Mouse (Mus musculus) stomach, embryonic 15.5 days (tissue): ENCODE results near the gene Armh2. TPM values are rescaled to one million over a fixed set of nuclear protein-coding genes. Genes with fewer than 3 reads are reported as not detected.
"Not testable (repeated sequence)": the region's sequence is repeated elsewhere in the genome, so short reads cannot be mapped to it uniquely, and the experiment has no call there.

Source experiments
- ATAC-seq: fragments of 200-750 bp; cut with Nextera tagmentation; 2 replicates; pipeline ENCODE4 v1.8.0; 2017; ENCODE audit warnings: low read depth, moderate number of reproducible peaks, moderate TSS enrichment; ENCODE audit not compliant: insufficient read depth, low FRiP score
- H3K27ac ChIP-seq: fragments of 300-500 bp; sonication (generic); 2 replicates; pipeline ENCODE4 v1.5.1; 2015; ENCODE audit warnings: mild to moderate bottlenecking, inconsistent platforms
- H3K27me3 ChIP-seq: fragments of 300-500 bp; sonication (generic); replicated peaks from 2 replicates; pipeline ENCODE4 v1.6.1; 2015; ENCODE audit warnings: inconsistent platforms
- H3K36me3 ChIP-seq: fragments of 300-500 bp; sonication (generic); 2 replicates; pipeline ENCODE4 v1.6.1; 2015; ENCODE audit warnings: inconsistent platforms
- H3K4me1 ChIP-seq: fragments of 300-500 bp; sonication (generic); 2 replicates; pipeline ENCODE4 v1.6.1; 2015; ENCODE audit warnings: inconsistent platforms
- H3K4me2 ChIP-seq: fragments of 300-500 bp; sonication (generic); 2 replicates; pipeline ENCODE4 v1.6.1; 2015; ENCODE audit warnings: mild to moderate bottlenecking, inconsistent platforms
- H3K4me3 ChIP-seq: fragments of 300-500 bp; sonication (generic); replicated peaks from 2 replicates; pipeline ENCODE4 v1.5.1; 2015; ENCODE audit warnings: inconsistent platforms
- H3K9ac ChIP-seq: fragments of 300-500 bp; sonication (generic); 2 replicates; pipeline ENCODE4 v1.6.1; 2015; ENCODE audit warnings: inconsistent platforms
- H3K9me3 ChIP-seq: fragments of 300-500 bp; sonication (generic); 2 replicates; pipeline ENCODE4 v1.6.1; 2016; ENCODE audit warnings: inconsistent platforms
- WGBS: fragments of 180-500 bp; shearing (Covaris S2); methylation state at CpG from one replicate; pipeline ENCODE4 v1.1.7; 2015; 5-methylcytosine and 5-hydroxymethylcytosine counted together
- polyA plus RNA-seq: library from polyadenylated mRNA; unstranded; fragments of >200 nt; fragmentation: Nextera tagmentation; extraction: Ambion mirVana; gene quantifications from 2 replicates; pipeline ENCODE4 v1.2.1, GENCODE M21; 2015

Armh2 gene
- polyA plus RNA-seq, 1 experiment from 2014 or later = not detected

DNA sequence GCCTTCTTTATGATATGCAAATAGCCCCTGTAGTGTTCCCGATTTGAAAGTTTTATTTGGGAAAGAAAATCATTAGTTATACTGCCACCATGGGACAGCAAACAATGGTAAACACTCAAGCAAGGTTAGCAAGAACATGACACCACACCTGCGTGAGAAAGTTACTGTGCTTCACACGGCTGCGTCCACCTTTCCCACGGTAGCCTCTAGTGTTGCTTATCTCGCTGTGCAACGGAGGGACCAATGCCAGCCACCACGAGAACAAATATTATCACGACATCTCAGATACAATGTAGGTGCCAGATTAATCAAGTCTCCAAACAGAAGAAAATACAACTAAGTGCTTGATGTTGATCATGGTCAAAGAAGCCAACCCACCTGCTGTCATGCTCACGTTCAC is 18.4 kb downstream of the Armh2 start:
- Histone ChIP-seq H3K9me3 (no peaks in the 10 kb centered on the region), H3K4me3 (no peak overlapping the region), H3K27ac (no peak overlapping the region), H3K9ac (no peak overlapping the region), H3K27me3 (no peaks in the 10 kb centered on the region), H3K4me1 (no peaks in the 10 kb centered on the region; the same call in 1 of the 2 replicates), H3K4me2 (no peak overlapping the region; the same call in 1 of the 2 replicates), H3K36me3 (no peaks in the 10 kb centered on the region)
- WGBS = 71% methylated on average over 10 of the region's 10 CpGs
- ATAC-seq = no peak

DNA sequence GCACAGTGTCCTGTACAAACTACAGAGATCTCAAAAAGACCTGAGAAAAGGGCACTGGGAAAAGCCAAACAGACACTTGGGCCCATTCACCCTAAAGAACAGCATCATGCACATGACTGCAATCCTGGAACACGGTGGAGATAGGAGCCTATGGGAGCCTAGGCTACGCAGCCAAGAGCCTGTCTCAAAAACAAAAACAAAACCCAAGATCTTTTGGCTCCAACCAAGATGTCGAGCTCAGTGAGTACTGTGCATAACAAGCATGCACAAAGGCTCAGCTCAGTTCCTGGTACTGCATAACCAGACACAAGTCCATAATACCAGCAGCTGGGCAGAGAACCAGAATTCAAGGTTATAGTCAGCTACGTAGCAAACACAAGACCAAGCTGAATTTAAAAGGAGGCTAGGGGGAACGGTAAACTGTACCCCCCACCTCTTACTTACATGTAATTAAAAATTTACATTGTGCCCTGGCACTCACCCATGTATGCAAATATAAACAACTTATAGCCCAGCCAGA is 19.4 kb downstream of the Armh2 start:
- peak overlapping the region; percentile 80 for H3K4me2 ChIP-seq
- H3K36me3 ChIP-seq = no peaks in the 10 kb centered on the region
- H3K9me3 ChIP-seq = no peaks in the 10 kb centered on the region
- no peak overlapping the region for H3K9ac ChIP-seq
- H3K27me3 ChIP-seq = no peaks in the 10 kb centered on the region
- ATAC-seq = no peak
- no peaks in the 10 kb centered on the region; the same call in 1 of the 2 replicates for H3K4me1 ChIP-seq
- 48% methylated on average over 5 of the region's 5 CpGs for WGBS
- H3K4me3 ChIP-seq = peak overlapping the region; percentile 99
- no peak overlapping the region for H3K27ac ChIP-seq

DNA sequence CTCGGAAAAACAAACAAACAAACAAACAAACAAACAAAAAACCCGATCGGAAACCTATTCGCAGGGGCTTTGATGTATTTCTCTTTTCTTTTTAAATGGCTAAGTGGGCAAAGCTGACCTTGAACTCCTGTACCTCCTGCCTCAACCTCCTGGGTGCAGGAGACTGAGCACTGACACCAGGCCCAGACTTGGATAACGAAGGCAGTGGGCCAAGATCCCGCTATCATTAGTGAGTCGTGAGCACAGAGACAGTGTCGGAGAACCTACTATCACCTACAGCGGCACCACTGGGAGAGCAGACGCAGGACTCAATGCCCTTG is 20.0 kb downstream of the Armh2 start:
- ATAC-seq = no peak
- H3K9me3 ChIP-seq = no peaks in the 10 kb centered on the region
- 2% methylated on average over 10 of the region's 10 CpGs for WGBS
- peak overlapping the region; percentile 80 for H3K4me2 ChIP-seq
- peak overlapping the region; percentile 98 for H3K27ac ChIP-seq
- H3K36me3 ChIP-seq = no peaks in the 10 kb centered on the region
- H3K9ac ChIP-seq = peak overlapping the region; percentile 54; the same call in 1 of the 2 replicates
- no peaks in the 10 kb centered on the region; the same call in 1 of the 2 replicates for H3K4me1 ChIP-seq
- no peaks in the 10 kb centered on the region for H3K27me3 ChIP-seq
- peak overlapping the region; percentile 99 for H3K4me3 ChIP-seq

DNA sequence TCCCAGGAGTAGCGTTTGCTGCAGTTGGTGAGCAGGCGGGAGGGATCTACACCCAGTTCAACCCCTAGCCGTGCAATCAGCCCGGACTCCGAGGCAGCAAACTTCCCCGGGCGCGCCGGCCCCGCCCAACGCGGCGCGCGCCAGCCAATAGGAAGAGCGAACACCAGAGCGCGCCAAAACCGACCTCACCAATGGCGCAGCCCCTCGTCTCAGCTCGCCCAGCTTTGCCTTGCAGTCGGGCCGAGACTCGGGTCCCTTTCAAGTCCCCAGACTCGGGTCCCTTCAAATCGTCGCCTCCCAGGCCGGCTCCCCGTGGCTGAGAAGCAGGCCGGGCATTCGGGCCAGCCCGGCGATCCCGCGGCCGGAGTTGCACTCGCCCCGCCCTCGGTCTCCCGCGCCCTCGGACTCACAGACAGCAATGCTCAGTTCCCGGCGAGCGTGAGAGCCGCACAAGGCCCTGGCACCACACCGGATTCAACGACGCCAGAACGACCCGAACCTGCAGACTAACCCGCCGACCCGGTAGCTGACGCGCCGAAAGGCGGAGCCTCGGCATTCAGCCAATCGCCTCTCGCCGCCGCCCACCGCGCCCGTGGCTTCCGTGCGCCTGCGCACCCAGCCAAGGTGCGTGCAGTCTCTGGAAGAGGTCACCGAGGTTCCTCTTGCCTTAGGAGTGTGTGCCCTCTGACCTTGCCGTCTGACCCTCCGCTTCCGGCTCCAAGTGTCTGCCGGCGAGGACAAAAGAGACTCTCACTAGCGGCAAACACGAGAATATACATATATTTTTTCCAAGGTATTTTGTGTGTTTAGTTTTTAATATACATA is 20.6 kb downstream of the Armh2 start, which contains the start of gene Gmnn:
TSS of gene Gmnn (minus strand) at position 521 of the 825 bp plus-strand sequence.
- Histone ChIP-seq H3K36me3 (no peaks in the 10 kb centered on the region), H3K4me3 (peak within 1 kb of the TSS; percentile 99), H3K9ac (peak within 1 kb of the TSS; percentile 85), H3K4me2 (peak within 1 kb of the TSS; percentile 80), H3K27me3 (no peaks in the 10 kb centered on the region), H3K27ac (peak within 1 kb of the TSS; percentile 98), H3K9me3 (no peaks in the 10 kb centered on the region), H3K4me1 (no peaks in the 10 kb centered on the region; the same call in 1 of the 2 replicates)
- WGBS = under 1% methylated on average over 78 of the region's 79 CpGs
- peak; percentile 99 for ATAC-seq

DNA sequence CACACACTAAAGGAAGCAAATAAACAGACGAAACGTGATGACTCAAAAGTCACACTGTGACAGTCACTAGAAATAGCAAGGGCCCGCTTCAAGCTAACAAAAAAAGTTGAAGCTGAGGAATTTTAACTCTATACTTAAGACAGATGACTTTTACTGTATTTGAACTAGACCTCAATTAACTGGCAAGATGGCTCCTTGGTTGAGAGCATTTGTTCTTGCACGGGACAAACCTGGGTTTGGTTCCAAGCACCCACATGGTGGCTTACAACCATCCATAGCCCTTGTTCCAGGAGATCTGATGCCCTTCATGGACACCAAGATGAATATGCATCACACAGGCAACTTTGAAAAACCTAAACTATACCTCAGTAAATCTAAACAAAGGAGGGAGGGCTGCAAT is 21.2 kb downstream of the Armh2 start:
- H3K9ac ChIP-seq = no peak overlapping the region
- no peaks in the 10 kb centered on the region for H3K36me3 ChIP-seq
- no peak for ATAC-seq
- peak overlapping the region; percentile 80 for H3K4me2 ChIP-seq
- H3K27me3 ChIP-seq = no peaks in the 10 kb centered on the region
- peak overlapping the region; percentile 18; the same call in 1 of the 2 replicates for H3K27ac ChIP-seq
- peak overlapping the region; percentile 99 for H3K4me3 ChIP-seq
- no peaks in the 10 kb centered on the region for H3K9me3 ChIP-seq
- no peaks in the 10 kb centered on the region; the same call in 1 of the 2 replicates for H3K4me1 ChIP-seq
- 29% methylated on average over 4 of the region's 4 CpGs for WGBS

DNA sequence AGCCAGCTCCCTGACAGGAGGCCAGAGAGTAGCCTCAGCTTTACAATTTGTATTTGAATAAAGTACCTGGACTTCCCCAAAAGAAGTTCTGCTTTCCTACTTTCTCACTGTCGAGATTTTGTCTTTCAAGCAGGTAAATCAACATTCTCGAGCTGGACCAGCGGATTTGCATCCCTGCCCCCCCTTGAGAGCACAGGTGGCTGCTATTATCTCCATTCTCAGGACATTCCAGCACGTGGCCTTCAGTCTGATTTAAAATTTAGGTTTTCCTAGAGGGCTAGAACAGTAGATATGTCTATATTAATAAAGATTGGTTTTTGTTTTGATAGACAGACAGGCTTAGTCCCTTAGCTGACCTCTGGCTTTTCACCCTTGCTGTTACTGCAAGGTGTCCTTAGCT is 26.8 kb downstream of the Armh2 start:
- H3K27me3 ChIP-seq, H3K4me2 ChIP-seq, H3K27ac ChIP-seq, H3K9ac ChIP-seq, H3K36me3 ChIP-seq, H3K9me3 ChIP-seq, ATAC-seq, H3K4me1 ChIP-seq, H3K4me3 ChIP-seq: not testable (repeated sequence)
- 68% methylated on average over 4 of the region's 4 CpGs for WGBS

DNA sequence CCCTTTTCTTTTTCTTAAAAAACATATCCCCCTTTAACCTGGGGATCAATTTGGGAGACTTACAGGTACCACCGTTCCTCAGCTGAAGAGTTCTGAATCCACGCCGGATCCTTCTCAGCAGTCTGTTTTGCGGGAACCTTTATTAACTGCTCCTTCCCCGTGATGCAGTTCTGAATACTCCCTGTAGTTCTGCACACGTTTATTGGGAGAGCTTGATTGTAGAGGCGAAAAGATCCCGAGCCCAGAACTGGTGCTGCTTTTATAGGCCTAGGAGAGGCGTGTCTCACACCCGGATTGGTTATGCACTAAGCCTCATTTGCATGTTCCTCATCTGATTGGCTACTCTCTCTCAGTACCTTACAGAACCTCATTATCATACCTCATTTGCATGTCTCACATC is 30.4 kb downstream of the Armh2 start:
- not testable (repeated sequence) for H3K4me1 ChIP-seq, H3K9me3 ChIP-seq, ATAC-seq, H3K27ac ChIP-seq, H3K9ac ChIP-seq, H3K4me3 ChIP-seq, H3K36me3 ChIP-seq, H3K4me2 ChIP-seq, H3K27me3 ChIP-seq
- 94% methylated on average over 10 of the region's 10 CpGs for whole genome bisulfite sequencing

DNA sequence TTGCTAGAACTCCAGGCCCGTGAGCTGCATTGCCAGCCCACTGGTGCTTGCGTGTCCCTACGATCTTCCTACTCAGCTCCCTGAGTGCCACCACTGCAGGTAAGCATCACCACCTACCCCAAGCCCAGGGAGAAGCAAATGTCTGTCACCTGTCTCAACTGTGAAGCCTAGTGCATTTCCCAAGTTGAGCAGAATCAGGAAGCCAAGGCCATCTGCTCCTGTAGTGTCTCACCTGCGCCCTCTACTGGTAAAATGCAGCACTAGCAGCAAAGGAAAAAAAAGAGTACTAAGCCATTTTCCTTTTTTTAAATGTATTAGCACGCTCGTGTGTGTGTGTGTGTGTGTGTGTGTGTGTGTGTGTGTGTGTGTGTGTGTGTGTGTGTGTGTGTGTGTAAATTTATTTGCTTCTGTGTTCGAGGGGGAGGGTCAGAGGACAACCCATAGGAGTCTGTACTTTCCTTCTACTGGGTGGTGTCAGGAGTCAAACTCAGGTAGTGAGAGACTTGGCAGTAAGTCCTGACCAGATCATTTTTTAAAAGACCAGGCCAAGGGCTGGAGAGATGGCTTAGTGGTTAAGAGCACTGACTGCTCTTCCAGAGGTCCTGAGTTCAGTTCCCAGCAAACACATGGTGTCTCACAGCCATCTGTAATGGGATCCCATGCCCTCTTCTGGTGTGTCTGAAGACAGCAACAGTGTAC is 35.3 kb downstream of the Armh2 start:
- Histone ChIP-seq H3K4me2 (no peak overlapping the region), H3K27ac (no peak overlapping the region), H3K36me3 (no peaks in the 10 kb centered on the region), H3K9me3 (no peaks in the 10 kb centered on the region), H3K27me3 (no peaks in the 10 kb centered on the region), H3K9ac (no peak overlapping the region), H3K4me1 (no peaks in the 10 kb centered on the region), H3K4me3 (no peak overlapping the region)
- 45% methylated on average over 7 of the region's 7 CpGs for whole genome bisulfite sequencing
- ATAC-seq = no peak

DNA sequence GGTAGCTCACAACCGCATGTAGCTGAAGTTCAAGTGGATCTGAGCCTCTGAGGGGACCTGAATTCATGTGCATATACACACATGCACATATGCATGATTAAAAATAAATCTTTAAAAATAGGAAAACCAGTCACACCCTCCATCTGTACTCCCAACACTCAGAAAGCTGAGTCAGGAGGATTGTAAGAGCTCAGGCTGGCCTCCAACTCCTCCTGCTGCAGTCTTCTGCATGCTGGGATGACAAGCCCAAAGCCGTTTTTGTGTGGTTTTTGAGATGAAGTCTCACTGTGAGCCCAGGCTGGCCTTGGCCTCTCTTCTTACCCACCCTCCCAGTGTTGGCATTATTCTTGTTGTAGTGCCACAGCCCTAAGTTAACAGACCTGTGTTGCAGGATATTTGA is 37.0 kb downstream of the Armh2 start:
- WGBS = 75% methylated on average over 2 of the region's 2 CpGs
- ATAC-seq = no peak
- Histone ChIP-seq H3K36me3 (no peaks in the 10 kb centered on the region), H3K4me2 (no peak overlapping the region), H3K9ac (no peak overlapping the region), H3K27me3 (no peaks in the 10 kb centered on the region), H3K9me3 (no peaks in the 10 kb centered on the region), H3K4me3 (no peak overlapping the region), H3K4me1 (no peaks in the 10 kb centered on the region), H3K27ac (no peak overlapping the region)

DNA sequence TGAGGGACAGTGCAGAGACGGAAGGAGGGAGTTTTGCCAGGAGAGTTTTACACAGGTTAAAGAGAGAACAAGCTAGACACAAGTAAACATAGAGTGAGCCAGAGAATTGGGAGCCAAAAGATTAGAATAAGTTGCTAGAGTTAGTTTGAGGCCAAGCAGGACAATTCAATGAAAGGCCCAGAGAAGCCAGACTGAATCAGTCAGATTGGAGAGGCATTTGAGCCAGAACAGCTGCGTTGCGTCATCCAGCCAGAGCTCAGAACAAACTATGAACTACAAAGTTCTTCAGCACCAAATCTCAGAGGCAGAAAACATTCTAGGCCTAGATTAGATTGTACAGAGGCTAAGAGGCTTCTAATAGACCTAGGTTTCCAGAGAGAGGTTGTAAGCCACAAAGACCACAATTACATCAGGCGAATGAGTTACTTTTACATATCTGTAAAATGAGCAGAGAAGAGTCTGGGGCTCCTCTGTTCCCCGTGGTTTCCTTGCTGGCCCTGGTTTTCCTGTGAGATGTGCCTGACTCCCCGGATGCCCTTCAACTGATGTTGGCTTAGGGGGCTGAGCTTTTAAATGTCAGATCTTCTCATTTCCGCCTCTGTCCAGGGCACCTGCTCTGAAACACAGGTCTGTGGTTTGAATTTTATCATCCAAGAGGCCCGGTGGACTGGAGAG is 37.8 kb downstream of the Armh2 start:
- H3K4me1 ChIP-seq = no peaks in the 10 kb centered on the region
- no peak for ATAC-seq
- H3K4me2 ChIP-seq = no peak overlapping the region
- 71% methylated on average over 8 of the region's 8 CpGs for WGBS
- H3K27me3 ChIP-seq = no peaks in the 10 kb centered on the region
- H3K36me3 ChIP-seq = no peaks in the 10 kb centered on the region
- H3K9ac ChIP-seq = no peak overlapping the region
- no peak overlapping the region for H3K4me3 ChIP-seq
- H3K27ac ChIP-seq = no peak overlapping the region
- no peaks in the 10 kb centered on the region for H3K9me3 ChIP-seq

DNA sequence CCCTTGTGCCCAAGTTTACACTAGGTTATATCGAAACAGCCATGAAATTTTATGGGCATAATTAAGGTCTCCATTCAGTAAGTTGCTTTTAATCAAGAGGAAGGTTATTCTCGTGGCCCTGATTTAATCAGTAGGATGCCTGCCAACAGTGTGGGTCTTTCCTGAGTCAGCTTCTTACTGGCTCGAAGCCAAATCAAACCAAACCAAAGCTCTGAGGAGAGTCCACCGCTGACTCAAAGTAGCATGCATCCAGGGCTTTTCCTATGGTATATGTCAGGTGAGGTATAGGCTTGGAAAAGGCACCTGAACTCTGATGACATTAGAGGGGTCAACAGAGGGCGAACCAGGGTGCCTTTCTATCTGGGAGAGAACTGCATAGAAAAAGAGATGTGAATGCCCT is 40.9 kb downstream of the Armh2 start:
- no peak; the same call in 1 of the 2 replicates for ATAC-seq
- Histone ChIP-seq H3K4me1 (no peaks in the 10 kb centered on the region), H3K27ac (no peak overlapping the region), H3K9me3 (no peaks in the 10 kb centered on the region), H3K27me3 (no peaks in the 10 kb centered on the region), H3K36me3 (no peaks in the 10 kb centered on the region), H3K4me3 (no peak overlapping the region), H3K9ac (no peak overlapping the region), H3K4me2 (no peak overlapping the region)
- WGBS = 62% methylated on average over 5 of the region's 5 CpGs
